ENCODE assay signal across 9 mouse cellular contexts in the genomic region with DNA sequence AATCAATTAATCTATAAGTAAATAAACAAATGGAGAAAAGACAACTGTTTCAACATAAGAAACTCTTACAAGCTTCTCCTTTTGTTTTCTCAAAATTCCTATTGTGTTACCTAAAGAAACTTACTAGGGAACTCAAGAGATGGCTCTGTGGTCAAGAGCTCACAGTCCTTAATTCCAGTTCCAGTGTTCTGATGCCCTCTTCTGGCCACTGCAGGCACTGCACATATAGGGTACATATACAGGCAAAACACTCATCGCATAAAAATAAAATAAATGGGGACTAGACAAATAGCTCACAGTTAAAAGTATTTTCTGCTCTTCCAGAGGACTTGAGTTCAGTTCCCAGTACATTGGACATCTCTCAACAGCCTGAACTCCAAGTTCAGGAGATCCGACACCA. TPM values are rescaled to one million over a fixed set of nuclear protein-coding genes. Genes with fewer than 3 reads are reported as not detected.
DNase-seq lines count a peak whose midpoint lies in the region; ATAC-seq and TF ChIP-seq lines count a peak whose summit lies in the region.
"Had no signal": no experiment of that assay in that cellular context is flagged by ENCODE, and none has a peak within 500 bp of the region (broad histone marks: within the 10 kb centered on the region; RNA-seq: fewer than 3 reads in every experiment).

No protein-coding gene starts in this region.

- no peak overlapping the region for H3K9ac ChIP-seq in liver, embryonic 11.5 days (ENCODE audit: low read depth, low read length)
- H3K9ac ChIP-seq in MEL (ENCODE audit: control insufficient read depth, low read depth, low read length, poor library complexity, severe bottlenecking), result no peak overlapping the region; the same call in 1 of the 2 replicates

- no peak for ATAC-seq in liver, embryonic 11.5 days (replicated peaks; ENCODE audit: low FRiP score)

- DNase-seq in liver (peak; percentile 70), MEL (ENCODE audit: low read depth, low spot score) (peak; percentile 84)
- no peak for DNase-seq in liver, embryonic 11.5 days (ENCODE audit: low spot score)
- DNase-seq in c-Kit-positive CD71-positive TER-119-negative erythroid progenitor cells, embryonic 14.5 days (ENCODE audit: low read depth), result peak; percentile 59
- DNase-seq in limb, embryonic 10.5 days (ENCODE audit: low spot score), result peak; percentile 37
- DNase-seq in testis, postnatal 10 days (ENCODE audit: low spot score), result peak; percentile 62
- DNase-seq in frontal cortex, postnatal 14 days (ENCODE audit: low spot score in 2 of 2), result no peak

- H3K27ac ChIP-seq in liver, embryonic 11.5 days (ENCODE audit: low read depth, low read length), result no peak overlapping the region
- peak overlapping the region; percentile 12; the same call in 1 of the 2 replicates for H3K27ac ChIP-seq in MEL (ENCODE audit: control insufficient read depth, low read depth, low read length)
- no peak overlapping the region for H3K27ac ChIP-seq in limb, embryonic 10.5 days
- H3K27ac ChIP-seq: macrophage had no signal

- TF ChIP-seq EP300 in MEL (IDR thresholded peaks at IDR 0.05; ENCODE audit: low read depth in 1 of 2, low read length in 2 of 2), result no peak

- peak; percentile 71 to 78 (median 76) for TF ChIP-seq CTCF in MEL (IDR thresholded peaks at IDR 0.05 in 2 of 3, conservative IDR thresholded peaks at IDR 0.05 in 1 of 3; ENCODE audit: control insufficient read depth in 1 of 3, insufficient read depth in 1 of 3, low read depth in 2 of 3, low read length in 3 of 3, poor library complexity in 1 of 3, severe bottlenecking in 1 of 3)

- H3K27me3 ChIP-seq in liver, embryonic 11.5 days (replicated peaks; ENCODE audit: control insufficient read depth, insufficient read depth, low read length), result no peaks in the 10 kb centered on the region
- no peaks in the 10 kb centered on the region for H3K27me3 ChIP-seq in MEL (ENCODE audit: control insufficient read depth in 1 of 2, insufficient read depth in 2 of 2, low read length in 2 of 2)
- no peaks in the 10 kb centered on the region for H3K27me3 ChIP-seq in limb, embryonic 10.5 days (ENCODE audit: low read depth, poor library complexity, severe bottlenecking)

- WGBS in liver, embryonic 11.5 days, result 70% methylated on average over 2 of the region's 2 CpGs
- WGBS in limb, embryonic 10.5 days, result 69% methylated on average over 2 of the region's 2 CpGs

- H3K4me2 ChIP-seq in liver, embryonic 11.5 days, result no peak overlapping the region

- H3K4me1 ChIP-seq in liver, embryonic 11.5 days (replicated peaks; ENCODE audit: control insufficient read depth, insufficient read depth, low read length), result peaks cover 6% of the 10 kb centered on the region; the same call in 1 of the 2 replicates
- peaks cover 0 to 14% of the 10 kb centered on the region in 2 experiments; a peak in 2 of 4 replicates for H3K4me1 ChIP-seq in MEL (ENCODE audit: control insufficient read depth in 1 of 2, insufficient read depth in 2 of 2, low read length in 2 of 2)
- H3K4me1 ChIP-seq in limb, embryonic 10.5 days, result peaks cover 9% of the 10 kb centered on the region

- no peak for TF ChIP-seq POLR2A in MEL (IDR thresholded peaks at IDR 0.05; ENCODE audit: control insufficient read depth in 1 of 2, insufficient read depth in 1 of 2, low read depth in 1 of 2, low read length in 2 of 2, poor library complexity in 1 of 2)

- H3K9me3 ChIP-seq in liver, embryonic 11.5 days (ENCODE audit: control insufficient read depth, low read length), result no peaks in the 10 kb centered on the region
- no peaks in the 10 kb centered on the region for H3K9me3 ChIP-seq in MEL (replicated peaks; ENCODE audit: insufficient read depth, low read length)
- H3K9me3 ChIP-seq in limb, embryonic 10.5 days (replicated peaks), result no peaks in the 10 kb centered on the region
- H3K9me3 ChIP-seq: heart, embryonic 13.5 days had no signal

- no peak overlapping the region for H3K4me3 ChIP-seq in liver, embryonic 11.5 days (ENCODE audit: low read depth, low read length)
- peak overlapping the region; percentile 53 to 54; a peak in 2 of 4 replicates for H3K4me3 ChIP-seq in MEL (ENCODE audit: control insufficient read depth in 1 of 2, insufficient read depth in 1 of 2, low read depth in 2 of 2, low read length in 2 of 2)
- no peak overlapping the region for H3K4me3 ChIP-seq in limb, embryonic 10.5 days

- peaks cover 14% of the 10 kb centered on the region for H3K36me3 ChIP-seq in liver, embryonic 11.5 days (ENCODE audit: control insufficient read depth, insufficient read depth, low read length)
- H3K36me3 ChIP-seq in MEL (ENCODE audit: control insufficient read depth in 1 of 2, insufficient read depth in 2 of 2, low read length in 2 of 2), result peaks cover 9 to 22% of the 10 kb centered on the region in 2 experiments
- H3K36me3 ChIP-seq in limb, embryonic 10.5 days, result peaks cover 23% of the 10 kb centered on the region

- peak; percentile 78 for TF ChIP-seq RAD21 in MEL (IDR thresholded peaks at IDR 0.05; ENCODE audit: low read depth, low read length)

- H3K79me2 ChIP-seq in MEL (ENCODE audit: control insufficient read depth, insufficient read depth, low read length, poor library complexity), result peaks cover 41% of the 10 kb centered on the region

TF ChIP-seq in MEL, 35 proteins besides CTCF, POLR2A, EP300 and RAD21:
- TF ChIP-seq TAL1 (IDR thresholded peaks at IDR 0.05; ENCODE audit: low read length), result no peak
- TF ChIP-seq HCFC1 (IDR thresholded peaks at IDR 0.05; ENCODE audit: low read depth, low read length), result peak; percentile 46; the same call in 1 of the 2 replicates
- peak; percentile 66 for TF ChIP-seq ZC3H11A (IDR thresholded peaks at IDR 0.05; ENCODE audit: low read depth, low read length)
- 0 out of 2 replicates have a peak, but pooled peaks have one; percentile 18 for TF ChIP-seq ETS1 (IDR thresholded peaks at IDR 0.05; ENCODE audit: low read depth, low read length)
- TF ChIP-seq JUND (IDR thresholded peaks at IDR 0.05; ENCODE audit: low read depth, low read length), result 0 out of 2 replicates have a peak, but pooled peaks have one; percentile 12
- peak; percentile 66 for TF ChIP-seq SMC3 (IDR thresholded peaks at IDR 0.05; ENCODE audit: low read depth, low read length)
- no peak for TF ChIP-seq USF1 (IDR thresholded peaks at IDR 0.05; ENCODE audit: low read depth, low read length)

RNA-seq across cellular contexts. Expression of gene Nifk, which starts 0.9 kb away (rescaled TPM):
- 131 and 147 TPM in 2 replicates for polyA plus RNA-seq in liver, embryonic 11.5 days (2014; fragmentation: Nextera tagmentation; extraction: Ambion mirVana)
- 135 and 187 TPM in 2 replicates for total RNA-seq in MEL (2012; rRNA removed)
- polyA plus RNA-seq in MEL (2012; ENCODE audit: insufficient read depth in 1 of 2, insufficient read length in 2 of 2, low read depth in 1 of 2, low replicate concordance in 2 of 2, missing spikeins in 1 of 2), result 100 to 1,000 TPM; 133 to 316 TPM
- polyA plus RNA-seq in limb, embryonic 10.5 days (2016; fragmentation: Nextera tagmentation; extraction: Ambion mirVana), result 99.5 and 114 TPM in 2 replicates

RNA-seq across cellular contexts. Expression of gene Tsn, which starts 9.2 kb away (rescaled TPM):
- 280 and 292 TPM in 2 replicates for polyA plus RNA-seq in liver, embryonic 11.5 days (2014; fragmentation: Nextera tagmentation; extraction: Ambion mirVana)
- total RNA-seq in MEL (2012; rRNA removed), result 164 and 167 TPM in 2 replicates
- 100 to 1,000 TPM; 119 to 378 TPM for polyA plus RNA-seq in MEL (2012; ENCODE audit: insufficient read depth in 1 of 2, insufficient read length in 2 of 2, low read depth in 1 of 2, low replicate concordance in 2 of 2, missing spikeins in 1 of 2)
- polyA plus RNA-seq in limb, embryonic 10.5 days (2016; fragmentation: Nextera tagmentation; extraction: Ambion mirVana), result 334 and 339 TPM in 2 replicates

Comparison
In these comparisons a context has a peak if more than half of its experiments do, and no peak if none do; other contexts are left out.
1. DNase-seq: peak in liver (single experiment), MEL (single experiment), c-Kit-positive CD71-positive TER-119-negative erythroid progenitor cells, embryonic 14.5 days (single experiment), limb, embryonic 10.5 days (single experiment) and testis, postnatal 10 days (single experiment); none in liver, embryonic 11.5 days (single experiment) and frontal cortex, postnatal 14 days (0 of 2).
2. H3K4me3 ChIP-seq: peak in MEL (2 of 2); none in liver, embryonic 11.5 days (single experiment) and limb, embryonic 10.5 days (single experiment).